Mouse (Mus musculus) liver, embryonic 14.5 days (tissue): Measurements from ENCODE around the gene Bco1.

ENCODE experiments used
- CTCF ChIP-seq: IDR thresholded peaks from 2 replicates; pipeline ENCODE4 v1.5.1; 2016; ENCODE audit warnings: antibody characterized with exemption, low read depth, control low read depth
- EP300 ChIP-seq: IDR thresholded peaks from 2 replicates; pipeline ENCODE4 v1.6.1; 2016; ENCODE audit warnings: antibody characterized with exemption, low read depth

- TF ChIP-seq CTCF: peak; percentile 31; the same call in 1 of the 2 replicates
- no peak for TF ChIP-seq EP300
Measured at GRCm38 (mm10) chr8:117060306-117060705, 35.3 kb upstream of the Bco1 start.
